Mouse (Mus musculus): ENCODE measurements at regions not wholly inside any gene's neighbourhood (a gene's known extent, or its start where the extent isn't known, plus 50 kb on each side); places are given as distances from the start of the nearest gene placed in this dataset.
A peak's percentile ranks its signal among the peaks of the same experiment; 100 is the strongest.

GRCm38 (mm10) chr3:126011269-126011668 lies 72.8 kb upstream of the Ugt8a start:
- Histone ChIP-seq H3K27ac (ENCODE audit: low read length) (no peak overlapping the region), H3K4me2 (ENCODE audit: low read depth, low read length) (no peak overlapping the region), H3K4me1 (replicated peaks; ENCODE audit: control insufficient read depth, insufficient read depth, low read length) (no peaks in the 10 kb centered on the region), H3K9ac (ENCODE audit: low read length) (no peak overlapping the region), H3K27me3 (ENCODE audit: control insufficient read depth, insufficient read depth, low read depth, low read length) (no peaks in the 10 kb centered on the region), H3K36me3 (ENCODE audit: control insufficient read depth, insufficient read depth, low read length) (no peaks in the 10 kb centered on the region), H3K4me3 (ENCODE audit: low read length) (no peak overlapping the region), H3K9me3 (ENCODE audit: control insufficient read depth, low read length) (no peaks in the 10 kb centered on the region)
- ATAC-seq (ENCODE audit: low read depth), result no peak

- H3K9me3 ChIP-seq (ENCODE audit: control insufficient read depth, low read length), result no peaks in the 10 kb centered on the region
- 80% methylated on average over 4 of the region's 4 CpGs for WGBS
- ATAC-seq (ENCODE audit: low read depth), result no peak
- no peak overlapping the region for H3K27ac ChIP-seq (ENCODE audit: low read length)
- H3K4me3 ChIP-seq (ENCODE audit: low read length), result no peak overlapping the region
- no peaks in the 10 kb centered on the region for H3K36me3 ChIP-seq (ENCODE audit: control insufficient read depth, insufficient read depth, low read length)
- no peaks in the 10 kb centered on the region for H3K4me1 ChIP-seq (replicated peaks; ENCODE audit: control insufficient read depth, insufficient read depth, low read length)
- no peak overlapping the region for H3K9ac ChIP-seq (ENCODE audit: low read length)
- H3K27me3 ChIP-seq (ENCODE audit: control insufficient read depth, insufficient read depth, low read depth, low read length), result no peaks in the 10 kb centered on the region
- no peak overlapping the region for H3K4me2 ChIP-seq (ENCODE audit: low read depth, low read length)
Measured at GRCm38 (mm10) chr3:126016166-126016565, 77.7 kb upstream of the Ugt8a start.

GRCm38 (mm10) chr3:126044327-126044726 lies 105.9 kb upstream of the Ugt8a start:
- no peaks in the 10 kb centered on the region for H3K36me3 ChIP-seq (ENCODE audit: control insufficient read depth, insufficient read depth, low read length)
- H3K27me3 ChIP-seq (ENCODE audit: control insufficient read depth, insufficient read depth, low read depth, low read length), result no peaks in the 10 kb centered on the region
- H3K27ac ChIP-seq (ENCODE audit: low read length), result 0 out of 2 replicates have a peak overlapping the region, but pooled peaks have one; percentile 36
- 6% methylated on average over 3 of the region's 3 CpGs for WGBS
- H3K9me3 ChIP-seq (ENCODE audit: control insufficient read depth, low read length), result no peaks in the 10 kb centered on the region
- H3K4me3 ChIP-seq (ENCODE audit: low read length), result no peak overlapping the region
- ATAC-seq (ENCODE audit: low read depth), result peak; percentile 93
- no peak overlapping the region for H3K4me2 ChIP-seq (ENCODE audit: low read depth, low read length)
- no peak overlapping the region for H3K9ac ChIP-seq (ENCODE audit: low read length)
- H3K4me1 ChIP-seq (replicated peaks; ENCODE audit: control insufficient read depth, insufficient read depth, low read length), result no peaks in the 10 kb centered on the region

- no peak overlapping the region for H3K4me3 ChIP-seq (ENCODE audit: low read length)
- H3K9me3 ChIP-seq (ENCODE audit: control insufficient read depth, low read length), result no peaks in the 10 kb centered on the region
- H3K9ac ChIP-seq (ENCODE audit: low read length), result no peak overlapping the region
- H3K27me3 ChIP-seq (ENCODE audit: control insufficient read depth, insufficient read depth, low read depth, low read length), result no peaks in the 10 kb centered on the region
- WGBS, result 7% methylated on average over 2 of the region's 2 CpGs
- peak; percentile 63 for ATAC-seq (ENCODE audit: low read depth)
- no peaks in the 10 kb centered on the region for H3K36me3 ChIP-seq (ENCODE audit: control insufficient read depth, insufficient read depth, low read length)
- 0 out of 2 replicates have a peak overlapping the region, but pooled peaks have one; percentile 36 for H3K27ac ChIP-seq (ENCODE audit: low read length)
- no peaks in the 10 kb centered on the region for H3K4me1 ChIP-seq (replicated peaks; ENCODE audit: control insufficient read depth, insufficient read depth, low read length)
- H3K4me2 ChIP-seq (ENCODE audit: low read depth, low read length), result no peak overlapping the region
Measured at GRCm38 (mm10) chr3:126044861-126045260, 106.4 kb upstream of the Ugt8a start.

GRCm38 (mm10) chr3:126045992-126046786 lies 107.8 kb upstream of the Ugt8a start:
- no peak overlapping the region for H3K4me3 ChIP-seq (ENCODE audit: low read length)
- H3K9me3 ChIP-seq (ENCODE audit: control insufficient read depth, low read length), result no peaks in the 10 kb centered on the region
- H3K4me1 ChIP-seq (replicated peaks; ENCODE audit: control insufficient read depth, insufficient read depth, low read length), result no peaks in the 10 kb centered on the region
- WGBS, result 33% methylated on average over 9 of the region's 9 CpGs
- H3K27ac ChIP-seq (ENCODE audit: low read length), result no peak overlapping the region
- H3K9ac ChIP-seq (ENCODE audit: low read length), result no peak overlapping the region
- H3K27me3 ChIP-seq (ENCODE audit: control insufficient read depth, insufficient read depth, low read depth, low read length), result no peaks in the 10 kb centered on the region
- H3K36me3 ChIP-seq (ENCODE audit: control insufficient read depth, insufficient read depth, low read length), result no peaks in the 10 kb centered on the region
- no peak overlapping the region for H3K4me2 ChIP-seq (ENCODE audit: low read depth, low read length)
- ATAC-seq (ENCODE audit: low read depth), result no peak

- no peaks in the 10 kb centered on the region for H3K36me3 ChIP-seq (ENCODE audit: control insufficient read depth, insufficient read depth, low read length)
- H3K4me3 ChIP-seq (ENCODE audit: low read length), result no peak overlapping the region
- no peaks in the 10 kb centered on the region for H3K4me1 ChIP-seq (replicated peaks; ENCODE audit: control insufficient read depth, insufficient read depth, low read length)
- H3K27ac ChIP-seq (ENCODE audit: low read length), result no peak overlapping the region
- no peak overlapping the region for H3K4me2 ChIP-seq (ENCODE audit: low read depth, low read length)
- H3K9me3 ChIP-seq (ENCODE audit: control insufficient read depth, low read length), result no peaks in the 10 kb centered on the region
- no peak overlapping the region for H3K9ac ChIP-seq (ENCODE audit: low read length)
- ATAC-seq (ENCODE audit: low read depth), result no peak
- no peaks in the 10 kb centered on the region for H3K27me3 ChIP-seq (ENCODE audit: control insufficient read depth, insufficient read depth, low read depth, low read length)
Measured at GRCm38 (mm10) chr3:126058585-126058984, 120.2 kb upstream of the Ugt8a start.

GRCm38 (mm10) chr3:126105086-126105485 lies 166.7 kb upstream of the Ugt8a start:
- Histone ChIP-seq H3K27ac (ENCODE audit: low read length) (no peak overlapping the region), H3K9ac (ENCODE audit: low read length) (no peak overlapping the region)
- no peak for ATAC-seq (ENCODE audit: low read depth)

GRCm38 (mm10) chr3:126109371-126109770 lies 171.0 kb upstream of the Ugt8a start:
- H3K9me3 ChIP-seq (ENCODE audit: control insufficient read depth, low read length), result no peaks in the 10 kb centered on the region; the same call in 1 of the 2 replicates
- no peak overlapping the region for H3K27ac ChIP-seq (ENCODE audit: low read length)
- H3K4me3 ChIP-seq (ENCODE audit: low read length), result no peak overlapping the region
- H3K36me3 ChIP-seq (ENCODE audit: control insufficient read depth, insufficient read depth, low read length), result no peaks in the 10 kb centered on the region
- 49% methylated on average over 6 of the region's 6 CpGs for WGBS
- ATAC-seq (ENCODE audit: low read depth), result peak; percentile 60
- H3K27me3 ChIP-seq (ENCODE audit: control insufficient read depth, insufficient read depth, low read depth, low read length), result no peaks in the 10 kb centered on the region
- H3K4me1 ChIP-seq (replicated peaks; ENCODE audit: control insufficient read depth, insufficient read depth, low read length), result no peaks in the 10 kb centered on the region
- no peak overlapping the region for H3K4me2 ChIP-seq (ENCODE audit: low read depth, low read length)
- no peak overlapping the region for H3K9ac ChIP-seq (ENCODE audit: low read length)

More at GRCm38 (mm10) chr3:126105086-126105485, 166.7 kb upstream of the Ugt8a start:
- Histone ChIP-seq H3K4me2 (ENCODE audit: low read depth, low read length) (no peak overlapping the region), H3K36me3 (ENCODE audit: control insufficient read depth, insufficient read depth, low read length) (no peaks in the 10 kb centered on the region), H3K27me3 (ENCODE audit: control insufficient read depth, insufficient read depth, low read depth, low read length) (no peaks in the 10 kb centered on the region), H3K4me3 (ENCODE audit: low read length) (no peak overlapping the region), H3K4me1 (replicated peaks; ENCODE audit: control insufficient read depth, insufficient read depth, low read length) (no peaks in the 10 kb centered on the region), H3K9me3 (ENCODE audit: control insufficient read depth, low read length) (no peaks in the 10 kb centered on the region; the same call in 1 of the 2 replicates)
- WGBS, result 76% methylated on average over 2 of the region's 2 CpGs

- no peaks in the 10 kb centered on the region for H3K27me3 ChIP-seq (ENCODE audit: control insufficient read depth, insufficient read depth, low read depth, low read length)
- H3K4me1 ChIP-seq (replicated peaks; ENCODE audit: control insufficient read depth, insufficient read depth, low read length), result no peaks in the 10 kb centered on the region
- no peak overlapping the region for H3K4me3 ChIP-seq (ENCODE audit: low read length)
- H3K27ac ChIP-seq (ENCODE audit: low read length), result no peak overlapping the region
- no peaks in the 10 kb centered on the region for H3K9me3 ChIP-seq (ENCODE audit: control insufficient read depth, low read length)
- no peak overlapping the region for H3K4me2 ChIP-seq (ENCODE audit: low read depth, low read length)
- no peak overlapping the region for H3K9ac ChIP-seq (ENCODE audit: low read length)
- no peak for ATAC-seq (ENCODE audit: low read depth)
- no peaks in the 10 kb centered on the region for H3K36me3 ChIP-seq (ENCODE audit: control insufficient read depth, insufficient read depth, low read length)
- WGBS, result 64% methylated on average over 2 of the region's 2 CpGs
Measured at GRCm38 (mm10) chr3:126117849-126118248, 179.4 kb upstream of the Ugt8a start.
